Mouse (Mus musculus) megakaryocyte, embryonic 14.5 days (primary cell): ENCODE results near the gene Eng. TPM values are rescaled to one million over a fixed set of nuclear protein-coding genes. Genes with fewer than 3 reads are reported as not detected.

Experiments
- H3K27me3 ChIP-seq: replicated peaks from 2 replicates; pipeline ENCODE3; 2012; ENCODE audit warnings: inconsistent platforms
- H3K36me3 ChIP-seq: replicated peaks from 2 replicates; pipeline ENCODE3; 2012; ENCODE audit warnings: low read length, inconsistent platforms, mixed read lengths
- H3K4me1 ChIP-seq: 2 replicates; pipeline ENCODE4 v1.6.1; 2012; ENCODE audit warnings: inconsistent platforms
- H3K4me3 ChIP-seq: replicated peaks from 2 replicates; pipeline ENCODE3; 2012; ENCODE audit warnings: moderate library complexity, mild to moderate bottlenecking, inconsistent platforms
- H3K9me3 ChIP-seq: 2 replicates; pipeline ENCODE4 v1.6.1; 2012; ENCODE audit warnings: inconsistent platforms
- FLI1 ChIP-seq: IDR thresholded peaks from 2 replicates; pipeline ENCODE4 v1.6.1; 2012; ENCODE audit warnings: low read length, inconsistent platforms, mixed read lengths
- GATA1 ChIP-seq: IDR thresholded peaks from 3 replicates; pipeline ENCODE4 v1.6.1; 2012; ENCODE audit warnings: mixed read lengths, low read length, inconsistent platforms, borderline replicate concordance
- polyA plus RNA-seq: library from polyadenylated mRNA; stranded (reverse); fragments of >175 nt; gene quantifications from 2 replicates; pipeline ENCODE4 v1.2.3, GENCODE M21; 2012; ENCODE audit warnings: low replicate concordance; ENCODE audit not compliant: insufficient read depth

The Eng gene
- polyA plus RNA-seq, 1 experiment, result 90.6 TPM

DNA sequence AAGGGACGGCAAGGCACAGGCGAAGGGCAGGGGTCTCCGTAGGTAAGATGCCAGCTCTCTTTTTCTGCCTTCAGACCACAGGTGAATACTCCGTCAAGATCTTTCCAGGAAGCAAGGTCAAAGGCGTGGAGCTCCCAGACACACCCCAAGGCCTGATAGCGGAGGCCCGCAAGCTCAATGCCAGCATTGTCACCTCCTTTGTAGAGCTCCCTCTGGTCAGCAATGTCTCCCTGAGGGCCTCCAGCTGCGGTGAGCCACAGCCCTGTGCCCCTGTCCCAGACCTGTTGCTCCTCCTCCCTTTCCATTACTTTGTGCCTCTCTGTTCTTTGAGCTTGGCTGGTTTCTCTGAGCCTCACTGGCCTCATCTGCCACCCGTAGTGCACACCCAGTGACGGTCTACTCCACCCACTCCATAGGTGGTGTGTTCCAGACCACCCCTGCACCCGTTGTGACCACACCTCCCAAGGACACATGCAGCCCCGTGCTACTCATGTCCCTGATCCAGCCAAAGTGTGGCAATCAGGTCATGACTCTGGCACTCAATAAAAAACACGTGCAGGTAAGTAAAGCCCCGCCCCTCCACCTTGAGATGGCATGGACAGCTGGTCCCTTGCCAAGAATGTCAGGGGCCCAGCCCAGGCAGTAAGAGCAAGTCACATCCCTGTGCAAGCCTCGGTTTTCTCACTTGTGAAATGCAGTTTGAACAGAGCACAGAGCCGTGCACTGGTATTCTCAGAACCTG is 27.0 kb downstream of the Eng start:
- Histone ChIP-seq H3K9me3 (no peaks in the 10 kb centered on the region), H3K27me3 (no peaks in the 10 kb centered on the region), H3K36me3 (peaks cover 91% of the 10 kb centered on the region), H3K4me1 (peaks cover 32% of the 10 kb centered on the region), H3K4me3 (no peak overlapping the region)
- TF ChIP-seq GATA1, result no peak
- TF ChIP-seq FLI1, result no peak

DNA sequence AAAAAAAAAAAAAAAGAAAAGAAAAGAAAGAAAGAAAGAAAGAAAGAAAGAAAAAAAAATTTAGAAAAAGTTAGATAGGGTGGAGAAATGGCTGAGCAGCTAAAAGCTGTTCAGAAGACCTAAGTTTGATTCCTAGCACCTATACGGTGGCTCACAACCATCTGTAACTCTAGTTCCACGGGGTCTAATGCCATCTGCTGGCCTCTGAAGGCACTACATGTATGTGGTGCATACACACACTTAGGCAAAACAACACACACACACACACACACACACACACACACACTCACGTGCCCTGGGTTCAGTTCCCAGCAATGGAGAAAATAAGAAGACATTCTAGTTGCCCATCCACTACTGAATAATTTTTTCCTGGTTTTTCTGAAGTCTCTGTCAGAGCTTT is 30.4 kb downstream of the Eng start:
- H3K36me3 ChIP-seq, result peaks cover 93% of the 10 kb centered on the region
- TF ChIP-seq GATA1 (no peak), FLI1 (no peak)
- no peaks in the 10 kb centered on the region for H3K27me3 ChIP-seq

DNA sequence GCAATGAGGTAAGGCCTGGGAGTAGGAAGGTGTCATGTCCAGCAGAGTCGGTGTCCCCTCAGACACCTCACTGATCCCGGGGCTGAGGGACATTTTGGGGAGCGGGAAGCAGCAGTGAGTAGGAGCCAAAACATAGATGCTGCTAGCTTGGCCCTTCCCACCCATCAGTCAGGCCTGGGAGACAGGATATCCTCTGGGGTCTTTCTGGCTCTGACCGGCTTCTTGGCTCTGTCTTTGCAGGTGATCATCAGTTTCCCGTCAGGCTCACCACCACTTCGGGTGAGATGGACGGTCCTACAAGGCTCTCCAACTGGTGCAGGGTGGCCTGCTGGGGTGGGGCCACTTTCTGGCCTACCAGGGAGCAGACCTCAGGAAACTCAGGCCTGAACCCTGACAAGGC is 31.3 kb downstream of the Eng start:
- Histone ChIP-seq H3K27me3 (no peaks in the 10 kb centered on the region), H3K4me3 (no peak overlapping the region), H3K4me1 (peaks cover 20% of the 10 kb centered on the region), H3K9me3 (no peaks in the 10 kb centered on the region), H3K36me3 (peaks cover 93% of the 10 kb centered on the region)
- TF ChIP-seq GATA1 (no peak), FLI1 (no peak)

More for the DNA sequence above, 30.4 kb downstream of the Eng start:
- Histone ChIP-seq H3K4me3 (no peak overlapping the region), H3K4me1 (peaks cover 18% of the 10 kb centered on the region), H3K9me3 (no peaks in the 10 kb centered on the region)

DNA sequence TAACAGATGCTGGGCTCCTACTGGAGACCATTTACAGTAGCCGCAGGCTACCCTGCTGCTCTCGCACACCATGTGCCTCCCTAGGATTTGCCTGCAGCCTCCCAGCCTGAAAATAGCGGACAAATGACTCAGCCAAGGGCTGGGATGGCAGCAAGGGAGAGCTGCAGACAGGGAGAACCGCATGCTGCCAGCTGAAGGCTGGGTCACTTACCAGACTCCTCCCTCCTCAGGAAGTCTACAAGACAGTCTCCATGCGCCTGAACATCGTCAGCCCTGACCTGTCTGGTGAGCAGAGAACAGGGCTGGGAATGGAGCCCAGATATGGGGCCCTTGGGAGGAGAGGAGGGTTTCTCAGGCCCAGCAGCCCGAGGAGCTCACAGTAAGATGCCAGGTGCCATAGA is 33.7 kb downstream of the Eng start:
- Histone ChIP-seq H3K27me3 (no peaks in the 10 kb centered on the region), H3K4me1 (peaks cover 20% of the 10 kb centered on the region), H3K9me3 (no peaks in the 10 kb centered on the region), H3K36me3 (peaks cover 92% of the 10 kb centered on the region), H3K4me3 (no peak overlapping the region)
- TF ChIP-seq FLI1, result no peak

DNA sequence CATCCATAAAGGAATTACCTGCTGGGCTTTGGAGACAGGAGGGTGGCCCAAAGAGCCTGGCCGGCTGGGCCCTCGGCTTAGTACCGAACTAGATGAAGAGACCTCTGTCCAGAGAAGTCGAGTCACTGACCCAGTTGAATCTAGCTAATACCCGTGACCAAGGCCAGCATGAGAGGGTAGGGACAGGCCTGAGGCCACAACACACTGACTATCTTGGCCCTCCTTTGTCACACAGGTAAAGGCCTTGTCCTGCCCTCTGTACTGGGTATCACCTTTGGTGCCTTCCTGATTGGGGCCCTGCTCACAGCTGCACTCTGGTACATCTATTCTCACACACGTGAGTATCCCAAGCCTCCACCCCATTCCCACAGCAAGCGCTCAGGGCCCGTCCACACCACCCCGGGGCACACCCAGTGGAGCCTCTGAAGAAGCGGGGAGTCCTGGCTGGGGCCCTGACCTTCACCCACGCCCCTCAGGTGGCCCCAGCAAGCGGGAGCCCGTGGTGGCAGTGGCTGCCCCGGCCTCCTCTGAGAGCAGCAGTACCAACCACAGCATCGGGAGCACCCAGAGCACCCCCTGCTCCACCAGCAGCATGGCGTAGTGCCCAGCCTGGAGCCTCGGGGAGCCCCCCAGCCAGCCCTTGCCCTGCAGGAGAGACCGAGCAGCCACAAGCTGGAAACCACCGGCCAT is 34.7 kb downstream of the Eng start:
- Histone ChIP-seq H3K36me3 (peaks cover 94% of the 10 kb centered on the region), H3K4me1 (peaks cover 20% of the 10 kb centered on the region), H3K27me3 (no peaks in the 10 kb centered on the region), H3K4me3 (no peak overlapping the region), H3K9me3 (no peaks in the 10 kb centered on the region)
- TF ChIP-seq GATA1 (no peak), FLI1 (no peak)

DNA sequence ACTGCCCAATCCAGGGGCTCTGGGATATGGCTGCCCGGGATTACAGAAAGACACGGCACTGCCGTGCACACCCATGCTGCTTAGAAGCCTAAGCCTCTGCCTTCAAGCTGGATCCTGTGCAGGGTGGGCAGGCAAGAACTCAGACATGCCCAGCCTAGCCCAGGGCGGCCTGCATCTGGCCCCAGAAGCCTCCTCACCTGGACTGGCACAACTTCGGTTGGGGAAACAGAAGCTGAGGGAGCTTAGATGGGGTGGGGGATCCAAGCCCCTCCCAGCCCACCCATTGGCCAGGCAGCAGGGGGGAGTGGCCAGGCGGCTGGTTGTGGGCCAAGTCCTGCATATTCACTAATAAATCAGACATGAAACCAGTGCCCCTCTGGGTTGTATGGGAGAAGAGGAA is 35.4 kb downstream of the Eng start:
- H3K27me3 ChIP-seq, result no peaks in the 10 kb centered on the region
- peaks cover 99% of the 10 kb centered on the region for H3K36me3 ChIP-seq
- H3K4me1 ChIP-seq, result peaks cover 24% of the 10 kb centered on the region
- H3K9me3 ChIP-seq, result no peaks in the 10 kb centered on the region
- no peak overlapping the region for H3K4me3 ChIP-seq
- TF ChIP-seq GATA1 (no peak), FLI1 (no peak)

DNA sequence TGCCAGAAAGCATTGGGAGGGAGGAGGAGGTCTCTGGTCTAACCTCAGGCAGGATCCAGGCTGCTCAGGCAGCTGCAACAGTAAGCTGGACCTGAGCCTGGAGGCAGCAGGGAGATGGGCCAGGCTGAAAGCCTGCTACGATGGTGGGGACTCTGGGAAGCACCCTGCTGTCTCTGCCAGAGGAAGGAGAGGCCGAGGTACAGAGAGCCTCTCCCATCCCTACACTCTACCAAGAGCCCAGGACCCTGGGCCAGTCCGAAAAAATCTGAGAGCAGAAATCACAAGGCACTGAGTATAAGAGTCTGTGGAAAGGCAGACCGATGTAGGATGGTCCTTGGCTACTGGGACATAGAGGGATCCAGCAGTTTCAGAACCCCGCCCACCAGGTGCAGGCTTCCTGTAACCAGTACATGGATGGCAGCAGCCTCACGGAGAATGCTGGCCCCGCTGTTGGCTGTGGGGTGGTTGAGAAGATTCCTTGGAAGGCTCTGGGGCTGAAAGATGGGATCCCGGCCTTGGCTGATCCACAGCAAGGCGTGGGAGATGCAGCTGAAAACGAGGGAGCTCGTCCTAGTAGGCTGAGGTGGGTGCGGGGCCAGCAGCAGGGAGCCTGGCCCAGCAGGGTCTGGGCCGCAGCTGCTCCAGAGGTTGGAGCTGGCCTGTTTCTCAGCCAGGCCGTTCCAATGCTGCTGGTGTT is 36.5 kb downstream of the Eng start:
- Histone ChIP-seq H3K4me3 (no peak overlapping the region), H3K4me1 (peaks cover 23% of the 10 kb centered on the region), H3K36me3 (peaks cover 99% of the 10 kb centered on the region), H3K27me3 (no peaks in the 10 kb centered on the region), H3K9me3 (no peaks in the 10 kb centered on the region)
- no peak for TF ChIP-seq GATA1
- TF ChIP-seq FLI1, result no peak

- Histone ChIP-seq H3K4me3 (no peak overlapping the region), H3K9me3 (no peaks in the 10 kb centered on the region), H3K36me3 (peaks cover 98% of the 10 kb centered on the region), H3K27me3 (no peaks in the 10 kb centered on the region), H3K4me1 (peaks cover 23% of the 10 kb centered on the region)
- no peak for TF ChIP-seq GATA1
- no peak for TF ChIP-seq FLI1
Observed at GRCm38 (mm10) chr2:32683701-32684100, 37.3 kb downstream of the Eng start.

DNA sequence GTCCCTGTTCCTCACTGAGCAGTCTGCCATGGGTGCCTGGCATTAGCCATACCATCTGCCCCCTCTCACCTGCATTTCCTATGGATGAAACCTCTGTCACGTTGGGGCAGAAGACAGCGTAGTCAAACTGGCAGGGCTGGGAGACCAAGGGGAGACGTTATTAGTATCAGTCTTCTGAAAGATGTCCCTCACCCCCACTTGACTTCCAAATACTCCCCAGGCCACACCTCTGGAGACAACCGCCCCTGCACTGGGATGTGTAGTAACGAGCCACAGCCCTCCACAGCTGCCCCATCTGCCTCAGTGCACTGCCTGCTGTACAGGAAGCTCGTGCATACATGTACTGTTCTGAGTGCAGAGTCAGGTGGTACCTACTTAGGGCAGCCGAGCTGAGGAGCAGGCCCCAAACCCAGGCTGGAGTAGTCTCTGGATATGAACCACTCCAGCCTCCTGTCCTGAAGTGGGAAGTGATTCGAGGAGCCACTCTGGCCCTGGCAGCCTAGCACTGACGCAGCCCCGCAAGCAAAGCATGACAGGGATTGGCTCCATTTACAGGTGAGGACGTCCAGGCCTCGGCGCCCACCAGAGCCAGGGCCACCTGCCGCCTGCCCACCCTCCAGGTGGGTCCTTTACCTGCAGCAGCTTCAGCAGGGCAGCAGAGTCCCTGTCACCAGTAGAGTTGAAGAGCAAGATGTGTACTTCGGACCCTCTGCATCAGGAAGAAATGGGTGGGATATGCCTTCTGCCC is 38.5 kb downstream of the Eng start:
- Histone ChIP-seq H3K27me3 (no peaks in the 10 kb centered on the region), H3K36me3 (peaks cover 87% of the 10 kb centered on the region), H3K4me3 (no peak overlapping the region), H3K4me1 (peaks cover 32% of the 10 kb centered on the region), H3K9me3 (no peaks in the 10 kb centered on the region)
- TF ChIP-seq GATA1, result no peak
- no peak for TF ChIP-seq FLI1

DNA sequence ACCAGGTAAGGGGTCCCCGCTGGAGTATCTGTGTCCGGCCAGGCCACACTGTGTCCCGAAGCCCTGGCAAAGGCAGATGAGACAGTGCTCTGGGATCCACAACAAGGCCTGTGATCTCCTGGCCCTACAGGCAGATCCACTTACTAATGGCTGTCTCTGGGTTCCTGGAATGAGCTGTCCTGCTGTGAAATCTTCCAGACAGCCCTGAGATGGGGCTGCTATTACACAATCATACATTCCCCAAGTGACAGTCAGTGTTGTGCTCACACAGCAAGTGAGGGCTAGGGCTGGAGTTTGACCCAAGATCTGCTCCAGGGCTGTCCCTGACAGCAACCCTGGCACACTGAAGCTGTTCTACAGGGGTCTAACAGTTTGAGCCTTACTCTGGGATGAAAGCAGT is 39.4 kb downstream of the Eng start:
- Histone ChIP-seq H3K36me3 (peaks cover 80% of the 10 kb centered on the region), H3K4me3 (no peak overlapping the region), H3K4me1 (peaks cover 32% of the 10 kb centered on the region), H3K9me3 (no peaks in the 10 kb centered on the region), H3K27me3 (no peaks in the 10 kb centered on the region)
- TF ChIP-seq GATA1 (no peak), FLI1 (no peak)
